Mouse (Mus musculus): Measurements from ENCODE around the gene Celf5.

The Celf5 gene

DNA sequence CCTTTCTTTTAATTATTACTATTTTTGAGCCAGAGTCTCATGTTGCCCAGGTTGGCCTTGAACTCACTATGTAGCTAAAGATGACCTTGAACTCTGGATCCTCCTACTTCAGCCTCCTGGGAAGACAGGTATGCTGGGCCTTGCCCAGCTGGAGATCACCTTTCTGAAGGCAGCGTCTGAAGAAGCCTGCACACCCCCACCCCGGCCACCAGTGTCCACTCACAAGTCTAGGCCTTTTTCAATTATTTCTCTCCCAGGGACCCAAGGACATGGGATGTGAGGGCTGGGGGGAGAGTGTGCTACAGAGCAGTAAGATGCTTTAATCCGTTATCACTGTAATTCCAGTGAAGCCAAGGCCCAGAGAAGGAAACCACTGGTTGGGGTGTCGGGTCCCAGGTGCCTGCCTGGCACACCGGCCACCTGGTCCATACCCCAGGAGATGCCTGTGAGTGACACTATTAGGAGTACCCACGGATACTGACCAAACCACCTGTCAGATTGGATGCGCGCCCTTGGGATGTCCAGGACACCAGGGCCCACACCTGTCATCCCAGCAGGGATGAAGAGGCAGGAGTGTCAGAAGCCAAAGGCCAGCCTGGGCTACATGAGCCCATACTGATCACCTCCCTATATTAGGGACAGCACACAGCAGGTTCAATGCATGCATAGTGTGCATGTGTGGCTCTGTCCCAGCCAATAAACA, 54.6 kb downstream of the Celf5 start:
- no peak for ATAC-seq (ENCODE audit: low TSS enrichment)

DNA sequence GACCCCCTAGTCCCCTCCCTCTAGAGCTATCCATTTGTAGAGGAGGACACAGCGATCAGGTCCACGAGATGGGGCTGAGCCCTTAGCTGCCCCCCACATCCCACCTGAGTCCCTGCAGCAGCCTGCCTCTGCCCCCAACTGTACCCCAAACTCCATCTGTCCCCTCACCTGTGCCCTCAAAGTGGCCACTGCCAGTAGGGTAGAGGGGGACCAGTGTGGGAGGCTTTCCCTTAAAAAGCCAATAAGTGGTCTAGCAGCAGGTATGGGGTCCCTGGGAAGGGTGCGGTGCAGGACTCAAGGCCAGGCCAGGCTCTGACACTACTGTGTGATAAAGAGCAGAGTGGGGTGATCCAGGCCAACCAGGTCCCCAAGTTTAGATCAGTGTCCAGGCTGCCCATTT, 55.2 kb downstream of the Celf5 start:
- ATAC-seq (ENCODE audit: low TSS enrichment), result no peak

DNA sequence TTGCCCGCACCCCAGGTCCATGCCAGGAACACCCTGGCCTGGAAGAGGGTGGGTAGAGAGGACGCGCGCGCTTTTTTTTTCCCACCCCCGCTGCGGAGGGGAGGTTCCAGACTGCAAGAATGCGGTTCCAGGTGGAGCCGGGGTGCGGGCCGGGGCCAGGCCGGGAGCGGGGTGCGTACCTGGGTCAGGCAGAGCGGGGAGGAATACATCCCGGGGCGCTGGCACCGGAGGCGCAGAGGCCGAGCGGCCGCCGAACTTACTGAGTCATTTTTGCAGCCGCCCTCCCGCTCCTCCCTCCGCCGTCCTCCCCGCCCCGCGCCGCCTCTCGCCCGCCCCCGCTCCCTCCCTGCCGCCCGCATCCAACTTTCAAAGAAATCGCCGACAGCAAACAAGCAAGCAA, 55.6 kb downstream of the Celf5 start:
- no peak for ATAC-seq (ENCODE audit: low TSS enrichment)

DNA sequence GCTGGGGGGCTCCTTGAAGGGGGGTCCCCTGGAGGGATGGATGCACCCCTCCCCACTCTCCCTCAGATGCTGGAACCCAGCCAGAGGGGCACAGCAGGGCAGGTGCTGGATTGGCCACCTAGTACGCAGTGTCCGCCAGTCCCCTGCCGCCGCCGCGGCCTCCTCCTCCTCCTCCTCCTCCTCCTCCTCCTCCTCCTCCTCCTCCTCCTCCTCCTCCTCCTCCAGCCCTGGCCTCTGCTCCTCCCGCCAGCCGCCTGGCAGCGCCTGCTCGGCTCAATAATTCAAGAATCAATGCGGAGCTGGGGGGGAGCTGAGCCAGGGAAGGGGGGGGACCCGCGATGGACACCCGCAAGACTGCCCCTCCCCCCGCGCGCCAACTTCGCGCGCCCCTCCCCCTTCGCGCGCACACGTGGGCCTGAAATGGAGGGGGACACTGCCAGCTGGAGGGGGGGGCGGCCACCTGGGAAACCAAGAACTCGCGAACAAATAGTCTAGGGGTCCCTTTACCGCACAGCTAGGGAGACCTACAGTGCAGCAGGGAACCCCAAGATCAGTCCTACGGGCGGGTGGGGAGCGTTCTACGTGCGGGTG, 56.3 kb downstream of the Celf5 start:
- no peak for ATAC-seq (ENCODE audit: low TSS enrichment)

DNA sequence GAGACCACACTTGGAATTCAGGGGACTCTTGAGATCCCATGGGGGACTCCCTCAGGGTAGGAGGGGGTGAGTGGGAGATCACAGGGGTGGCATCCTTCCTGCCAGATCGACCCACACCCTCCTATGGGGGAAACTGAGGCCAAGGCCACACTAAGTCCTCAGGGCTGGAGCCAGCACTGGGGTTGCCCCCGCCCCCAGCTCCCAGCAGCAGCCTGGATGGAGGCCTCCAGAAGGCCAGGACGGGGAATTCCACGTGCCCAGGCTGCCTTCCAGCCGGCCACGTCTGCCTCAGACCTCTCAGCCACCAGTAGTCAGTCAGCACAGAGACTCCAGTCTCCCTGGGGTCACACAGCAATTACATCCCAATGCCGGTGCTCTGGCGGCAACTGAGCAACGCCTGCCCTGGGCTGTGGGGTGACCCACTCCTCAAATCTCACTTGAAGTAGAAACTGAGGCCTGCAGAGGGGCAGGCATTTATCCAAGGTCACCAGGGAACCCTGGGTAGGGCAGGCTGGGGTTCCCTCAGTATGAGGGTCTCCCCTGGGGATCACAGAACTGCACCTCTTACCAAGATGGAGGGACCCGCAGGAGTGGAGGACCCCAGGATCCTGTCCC, 57.2 kb downstream of the Celf5 start:
- no peak for ATAC-seq (ENCODE audit: low TSS enrichment)

DNA sequence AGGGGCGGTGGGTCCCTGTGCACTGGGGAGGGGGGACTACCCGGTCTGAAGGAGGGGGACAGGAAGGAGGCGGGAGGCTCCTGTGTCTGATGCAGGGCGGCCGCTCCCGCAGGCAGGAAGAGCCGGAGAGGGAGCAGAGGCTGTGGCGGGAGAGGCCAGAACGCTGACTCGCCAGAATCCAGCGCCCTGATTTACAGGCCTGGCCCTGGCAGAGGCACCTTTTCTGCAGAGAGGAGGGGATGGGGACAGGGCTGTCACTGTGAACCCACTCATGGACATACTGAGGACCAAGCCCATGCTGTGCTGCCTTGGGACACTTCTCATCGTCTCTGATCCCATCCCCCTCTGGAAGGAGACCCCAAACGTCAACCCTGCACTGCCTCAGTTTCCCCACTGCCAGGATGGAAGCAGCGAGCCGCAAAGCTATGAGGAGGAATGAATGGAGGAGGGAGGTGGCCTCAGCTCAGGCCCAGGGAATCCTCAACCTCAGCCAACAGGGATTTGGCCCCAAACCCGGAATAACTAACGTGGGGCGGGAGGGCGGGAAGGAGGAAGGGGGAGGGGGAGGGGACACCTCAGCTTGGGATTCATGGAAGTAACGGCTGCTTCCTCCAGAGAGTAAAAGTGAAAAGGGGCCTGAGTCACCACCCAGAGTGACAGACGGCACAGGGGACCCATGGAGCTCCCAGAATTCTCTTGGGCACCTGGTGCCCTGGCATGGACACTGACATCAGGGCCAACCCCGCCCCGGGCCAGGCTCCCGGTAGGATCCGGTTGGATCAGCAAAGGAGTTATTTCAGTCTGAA, 58.1 kb downstream of the Celf5 start:
- no peak for ATAC-seq (ENCODE audit: low TSS enrichment)

DNA sequence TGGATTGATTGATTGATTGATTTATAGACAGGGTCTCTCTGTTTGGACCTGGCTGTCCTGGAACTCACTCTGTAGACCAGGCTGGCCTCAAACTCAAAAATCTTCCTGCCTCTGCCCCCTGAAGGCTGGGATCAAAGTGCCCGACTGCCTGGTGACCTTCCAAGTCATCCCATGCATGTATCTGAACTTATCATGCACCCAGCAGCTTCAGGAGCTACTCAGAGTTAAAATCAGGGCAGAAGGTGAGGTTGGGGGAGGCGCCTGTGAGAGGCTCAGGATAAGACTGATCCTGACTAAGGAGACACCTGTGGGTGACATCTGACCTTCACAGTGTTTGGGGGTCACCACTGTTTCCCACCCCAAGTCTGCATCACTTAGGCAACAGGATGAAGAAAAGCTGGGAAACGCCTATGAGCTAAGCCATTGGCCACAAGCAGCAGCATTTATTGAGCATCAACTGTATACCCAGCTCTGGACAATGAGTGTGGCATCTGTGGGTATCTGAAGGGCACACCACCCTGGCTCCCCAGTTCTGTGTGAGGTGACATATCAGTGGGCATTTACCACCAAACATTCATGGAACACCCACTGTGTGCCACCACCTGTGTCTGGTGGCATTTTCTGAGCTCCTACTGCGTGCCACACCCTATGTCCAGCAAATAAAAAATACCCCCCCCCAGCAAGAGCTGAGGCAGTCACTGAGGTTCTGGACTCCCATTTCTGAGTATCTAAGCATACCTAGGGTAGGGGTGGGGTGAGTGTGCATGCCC, 58.8 kb downstream of the Celf5 start:
- no peak for ATAC-seq (ENCODE audit: low TSS enrichment)

DNA sequence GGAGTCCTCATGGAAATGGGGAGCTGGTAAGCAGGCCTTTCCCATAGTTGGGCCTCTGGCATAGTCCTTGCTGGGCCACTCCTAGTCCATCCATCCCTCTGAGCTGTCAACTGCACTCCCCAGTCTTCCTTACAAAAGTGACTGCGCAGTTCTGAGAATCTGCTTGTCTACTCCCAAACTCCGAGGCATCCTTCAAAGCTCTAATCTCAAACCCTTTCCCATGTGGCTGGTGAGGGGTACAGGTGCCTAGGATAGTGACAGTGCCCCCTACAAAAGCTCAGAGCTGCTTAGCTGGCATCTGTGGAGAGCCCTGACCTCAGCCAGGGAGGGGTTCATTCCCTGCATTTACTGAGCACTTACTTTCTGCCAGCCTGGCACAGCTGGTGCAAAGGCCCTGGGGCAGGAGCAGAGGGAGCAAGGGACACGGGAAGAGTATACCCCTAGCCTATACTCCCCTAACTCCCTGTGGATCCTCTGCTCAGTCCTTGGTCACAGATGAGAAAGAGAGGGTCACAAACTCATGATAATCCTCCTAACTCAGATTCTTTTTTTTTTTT, 59.8 kb downstream of the Celf5 start:
- no peak for ATAC-seq (ENCODE audit: low TSS enrichment)

DNA sequence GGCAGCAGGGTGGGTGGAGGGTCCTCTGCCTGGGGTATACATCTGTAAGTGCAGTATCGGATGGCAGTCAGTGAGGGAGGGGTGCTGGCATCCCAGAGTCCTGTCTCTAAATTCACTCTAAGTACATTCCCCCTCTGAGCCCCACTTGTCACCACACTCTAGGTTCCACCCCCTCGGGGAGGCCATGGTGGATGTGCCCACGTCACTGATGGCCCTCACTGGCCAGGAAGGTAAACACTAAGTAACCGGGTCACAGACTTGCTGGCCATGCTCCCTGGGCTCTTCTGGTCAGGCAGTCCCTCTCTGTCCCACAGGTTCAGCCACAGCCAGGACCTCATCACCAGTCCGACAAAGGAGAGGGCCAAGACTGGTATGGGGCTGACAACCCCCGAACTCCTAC, 60.3 kb downstream of the Celf5 start:
- no peak for ATAC-seq (ENCODE audit: low TSS enrichment)

DNA sequence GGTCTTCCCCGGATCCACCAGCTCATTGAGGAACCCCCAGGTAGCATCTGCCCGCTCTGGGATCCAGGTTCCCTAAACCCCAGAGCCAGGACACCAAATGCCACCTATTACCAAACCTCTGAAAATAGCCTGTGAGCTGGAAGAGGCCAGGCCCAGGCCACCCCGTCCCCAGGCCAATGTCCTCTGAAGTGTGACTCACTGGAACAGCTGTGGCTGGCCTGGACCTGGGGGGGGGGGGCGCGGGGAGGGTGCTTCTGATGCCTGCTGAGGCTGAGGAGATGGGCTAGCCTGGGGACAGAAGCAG, 60.8 kb downstream of the Celf5 start:
- ATAC-seq (ENCODE audit: low TSS enrichment), result no peak

DNA sequence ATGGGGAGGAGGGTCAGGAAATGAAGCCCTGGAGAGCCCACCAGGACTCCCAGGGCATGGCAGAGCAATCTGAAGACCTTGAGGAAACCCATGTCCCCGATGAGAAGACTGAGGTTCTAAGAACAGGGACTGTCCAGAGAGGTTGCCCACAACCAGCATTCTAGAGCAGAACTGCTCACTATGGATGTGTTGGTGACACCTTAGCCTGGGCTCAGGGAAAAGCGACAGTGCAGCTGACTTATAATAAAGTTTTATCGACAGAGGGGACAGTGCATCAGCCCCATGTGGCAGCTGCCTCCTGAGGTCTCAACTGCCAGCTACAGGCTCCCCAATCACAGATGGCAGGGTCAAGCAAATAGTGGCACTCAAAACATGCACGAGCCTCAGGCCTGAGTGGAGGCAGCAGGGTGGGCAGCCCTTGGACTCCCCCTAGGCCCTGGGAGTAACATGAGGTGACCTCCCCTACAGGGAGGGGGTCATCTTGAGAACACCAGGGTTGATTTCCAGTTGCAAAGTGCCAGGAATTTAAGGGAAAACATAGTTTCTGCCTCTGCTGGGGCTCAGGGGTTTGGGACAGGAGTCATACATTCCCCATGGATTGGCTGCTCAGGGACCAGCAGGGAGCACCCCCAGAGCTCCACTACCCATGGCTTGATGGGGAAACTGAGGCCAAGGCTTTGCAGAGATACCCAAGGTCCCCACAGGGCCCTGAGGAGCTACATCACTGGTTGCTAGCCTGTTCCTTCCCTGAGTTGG, 61.3 kb downstream of the Celf5 start:
- no peak for ATAC-seq (ENCODE audit: low TSS enrichment)

DNA sequence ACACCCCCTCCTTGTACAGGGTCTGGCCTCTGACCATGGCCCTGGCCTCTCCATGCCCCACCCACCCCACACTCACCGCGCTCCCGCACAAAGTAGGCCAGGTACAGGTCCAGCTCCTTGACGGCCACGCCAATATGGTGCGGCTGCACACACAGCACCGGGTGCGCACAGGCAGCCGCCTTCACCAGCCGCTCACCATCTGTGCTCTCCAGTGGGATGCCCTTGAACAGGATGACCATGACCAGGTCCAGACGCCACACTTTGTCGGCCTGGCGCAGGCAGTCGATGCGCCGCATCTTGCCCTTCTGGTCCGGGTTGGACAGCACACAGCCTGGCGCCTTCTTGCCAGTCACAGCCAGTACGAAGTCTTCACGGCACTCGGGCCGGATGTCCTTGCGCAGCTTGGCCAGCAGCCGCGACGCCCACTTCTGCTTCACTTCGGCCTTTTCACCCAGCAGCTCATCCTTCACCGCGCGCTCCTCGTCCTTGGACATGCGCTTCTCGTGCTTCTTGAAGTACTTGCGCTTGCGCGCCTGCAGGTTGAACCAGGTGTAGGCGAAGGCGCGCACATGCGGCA, 62.2 kb downstream of the Celf5 start:
- no peak for ATAC-seq (ENCODE audit: low TSS enrichment)

DNA sequence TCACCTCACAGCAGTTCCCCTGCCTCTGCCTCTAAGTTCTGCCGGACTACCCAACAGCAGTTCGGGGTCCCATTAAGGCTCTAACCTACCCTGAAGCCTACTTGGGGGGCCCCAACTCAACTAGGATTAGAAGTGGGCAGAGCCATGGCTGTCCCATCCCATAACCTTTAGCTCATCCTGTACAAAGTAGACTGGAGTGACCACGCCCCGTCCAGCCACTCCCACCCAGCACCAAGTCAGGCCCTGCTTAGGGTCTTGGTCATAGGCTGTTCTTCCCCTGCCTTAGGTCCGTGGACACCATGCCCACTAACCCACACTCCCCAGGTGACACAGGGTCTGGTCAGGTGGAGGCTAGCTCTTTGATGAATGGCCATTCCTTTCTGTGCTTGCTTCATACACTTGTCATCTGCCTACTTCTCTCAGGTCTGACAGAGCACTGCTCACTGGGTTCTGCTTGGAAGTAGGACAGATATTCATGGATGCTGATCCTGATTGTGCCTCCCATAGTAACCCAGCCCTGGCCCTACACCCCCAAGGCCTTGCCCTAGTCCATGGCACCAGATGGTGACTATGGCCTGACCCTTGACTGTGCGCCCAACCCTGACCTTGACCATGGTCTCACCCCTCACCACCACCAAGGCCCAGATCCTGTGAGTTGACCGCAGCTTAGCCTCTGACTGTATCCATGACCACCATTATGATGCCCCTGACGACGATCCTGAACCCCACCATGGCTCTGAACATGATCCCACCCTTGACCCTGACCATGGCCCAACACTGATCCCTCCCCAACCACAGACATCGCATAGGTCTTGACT, 63.2 kb downstream of the Celf5 start:
- no peak for ATAC-seq (ENCODE audit: low TSS enrichment)

DNA sequence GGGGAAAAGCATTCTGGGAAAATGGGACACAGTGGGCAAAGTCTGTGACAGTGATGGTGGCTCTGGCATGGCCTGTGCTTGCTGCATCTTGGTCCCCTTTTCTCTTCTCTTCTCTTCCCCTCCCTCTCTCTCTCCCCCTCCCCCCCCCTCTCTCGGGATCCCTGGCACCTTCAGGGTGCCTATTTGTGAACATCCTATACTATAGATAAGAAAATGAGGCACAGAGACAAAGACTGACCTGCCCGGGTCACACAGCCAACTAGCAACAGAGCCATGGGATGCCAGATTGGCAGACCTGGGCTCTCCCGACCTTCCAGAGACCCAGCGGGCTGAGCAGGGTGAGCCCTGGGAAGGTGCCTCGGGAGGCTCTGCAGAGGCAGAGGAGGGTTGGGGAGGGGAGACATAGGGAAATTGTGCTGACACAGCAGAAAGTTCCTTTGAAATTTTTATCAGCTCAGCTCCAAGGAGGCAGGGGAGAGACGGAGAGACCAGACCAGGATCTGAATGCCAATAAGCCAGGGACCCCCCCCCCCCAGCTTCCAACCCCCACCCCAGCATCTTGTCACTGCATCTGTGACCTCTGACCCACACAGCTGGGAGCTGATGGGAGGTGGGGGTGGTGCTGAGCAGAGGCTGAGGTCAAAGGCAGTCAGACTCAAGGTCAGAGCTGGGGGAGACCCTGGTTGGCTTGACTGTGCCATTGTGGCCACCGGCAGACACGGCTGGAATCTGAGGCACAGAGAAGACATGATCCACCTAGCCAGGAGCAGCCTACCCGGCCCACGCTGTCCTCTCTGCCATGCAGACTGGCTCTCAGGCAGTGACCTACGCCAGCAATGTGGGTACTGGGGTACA, 64.1 kb downstream of the Celf5 start:
- no peak for ATAC-seq (ENCODE audit: low TSS enrichment)

DNA sequence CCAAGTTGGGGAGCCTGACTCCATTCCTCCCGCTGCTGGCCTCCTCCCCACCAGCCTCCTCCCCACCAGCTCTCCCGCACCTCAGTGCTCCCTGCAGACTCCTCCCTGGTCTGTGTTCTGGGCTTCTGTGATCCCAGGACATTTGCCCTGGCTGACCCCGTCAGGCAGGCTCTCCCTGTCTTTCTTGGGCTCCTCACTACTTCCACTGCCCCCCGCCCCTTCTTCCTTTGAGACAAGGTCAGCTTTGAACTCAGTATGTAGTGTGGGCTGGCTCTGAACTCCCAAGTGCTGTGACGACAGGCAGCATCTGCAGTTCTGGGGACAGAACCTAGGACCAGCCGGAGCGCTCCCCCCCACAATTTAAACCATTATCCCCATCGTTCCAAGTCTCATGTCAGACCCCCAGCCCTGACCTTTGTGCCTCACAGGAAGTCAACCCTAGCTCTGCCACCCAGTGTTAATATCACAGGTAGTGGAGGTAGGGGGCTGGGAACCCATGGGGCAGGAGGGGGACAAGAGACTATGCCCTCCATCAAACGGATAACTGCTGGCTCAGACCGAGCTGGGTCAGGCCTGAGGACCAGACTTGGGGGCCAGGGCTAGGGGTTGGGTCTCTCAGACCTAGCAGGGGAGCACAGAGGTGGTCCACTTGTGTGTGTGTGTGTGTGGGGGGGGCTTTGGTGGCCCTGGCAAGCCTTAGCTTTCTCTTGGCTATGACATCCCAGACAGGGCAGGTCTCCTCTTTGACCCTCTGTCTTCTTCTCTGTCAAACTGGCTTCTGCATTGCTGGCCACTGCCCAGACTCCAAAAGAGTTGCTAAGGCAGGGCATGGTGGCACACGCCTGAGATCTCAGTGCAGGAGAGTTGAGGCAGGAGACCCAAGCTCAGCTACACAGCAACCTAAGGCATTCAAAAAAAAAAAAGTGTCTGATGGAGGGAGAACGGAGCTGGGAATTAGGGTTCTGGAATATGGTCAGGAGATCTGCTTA, 65.0 kb downstream of the Celf5 start:
- ATAC-seq (ENCODE audit: low TSS enrichment), result peak; percentile 10; the same call in 1 of the 2 replicates

DNA sequence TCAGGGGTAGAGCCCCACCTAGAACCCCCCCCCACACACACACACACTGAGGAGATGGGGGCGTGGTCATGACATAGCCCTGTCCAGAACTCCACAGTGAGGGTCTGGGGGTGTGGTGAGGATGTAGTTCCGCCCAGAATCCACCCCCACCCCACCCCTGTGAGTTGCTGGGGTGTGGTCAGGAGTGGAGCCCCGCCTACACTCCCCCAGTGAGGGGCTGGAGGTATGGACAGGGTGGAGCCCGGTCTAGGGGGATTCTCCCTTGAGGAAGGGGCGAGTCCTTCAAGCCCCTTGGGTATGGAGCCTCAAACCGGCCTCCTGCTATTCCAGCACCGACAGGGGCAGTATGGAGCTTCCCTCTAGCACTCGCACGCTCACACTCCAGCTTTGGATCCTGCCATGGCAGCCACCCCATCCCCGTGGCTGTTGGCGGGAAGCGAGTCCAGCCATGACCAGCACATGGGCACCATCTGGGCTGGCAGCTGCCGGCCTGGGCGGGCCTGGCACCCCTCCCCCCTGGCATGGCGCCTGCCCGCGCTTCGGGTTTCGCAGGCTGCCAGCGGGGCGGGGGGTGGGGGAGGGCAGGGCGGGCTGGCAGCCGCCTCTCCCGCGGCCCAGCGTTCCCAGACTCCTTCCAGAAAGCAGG, 65.8 kb downstream of the Celf5 start:
- peak; percentile 45 for ATAC-seq (ENCODE audit: low TSS enrichment)

All from frontal cortex, adult (tissue).